Mouse (Mus musculus) heart, postnatal 10 days (tissue): ENCODE measurements at regions not wholly inside any gene's neighbourhood (a gene's known extent, or its start where the extent isn't known, plus 50 kb on each side); places are given as distances from the start of the nearest gene placed in this dataset.
A peak's percentile ranks its signal among the peaks of the same experiment; 100 is the strongest.
"Not testable (repeated sequence)": the region's sequence is repeated elsewhere in the genome, so short reads cannot be mapped to it uniquely, and the experiment has no call there.

Experiments used
- DNase-seq, 2 experiments: peaks; one replicate each; pipeline ENCODE4 v3.0.0; 2021
- intact Hi-C: fragments of 180-260 bp; cut with DNase I; formaldehyde crosslinking; loops from one replicate; pipeline ENCODE4 v1.15.1; 2025

GRCm38 (mm10) chr11:45398188-45398587 lies 453.7 kb upstream of the Clint1 start:
- no peak for DNase-seq
- intact Hi-C loops, result loop anchor here (5.0 kb wide), 1 partner anchor 786 kb away; no protein-coding TSS in a partner anchor

- DNase-seq, result no peak
- intact Hi-C loops, result no loop called here
Observed at GRCm38 (mm10) chr11:45404377-45405029, 447.3 kb upstream of the Clint1 start.

DNA sequence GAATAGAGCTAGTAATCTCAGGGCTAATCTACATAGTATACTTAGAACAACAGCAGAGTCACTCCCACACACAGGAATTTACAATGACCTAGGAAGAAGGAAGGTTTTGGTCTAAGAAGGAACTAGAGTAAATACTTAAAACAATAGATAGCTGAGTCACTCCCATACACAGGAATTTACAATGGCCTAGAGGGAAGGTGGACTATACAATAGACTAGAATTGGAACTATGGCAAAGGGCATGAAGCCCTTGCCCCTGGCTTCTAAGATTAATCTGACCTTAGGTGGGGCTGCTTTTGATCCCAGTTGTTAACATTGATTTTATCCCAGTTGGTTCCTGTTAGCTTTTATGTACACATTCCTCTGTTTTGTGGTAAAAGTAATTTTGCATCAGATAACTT lies 427.8 kb upstream of the Clint1 start:
- DNase-seq, intact Hi-C loops: not testable (repeated sequence)

- no peak for DNase-seq
- intact Hi-C loops, result no loop called here
Observed at GRCm38 (mm10) chr11:45440937-45441720, 410.7 kb upstream of the Clint1 start.

DNA sequence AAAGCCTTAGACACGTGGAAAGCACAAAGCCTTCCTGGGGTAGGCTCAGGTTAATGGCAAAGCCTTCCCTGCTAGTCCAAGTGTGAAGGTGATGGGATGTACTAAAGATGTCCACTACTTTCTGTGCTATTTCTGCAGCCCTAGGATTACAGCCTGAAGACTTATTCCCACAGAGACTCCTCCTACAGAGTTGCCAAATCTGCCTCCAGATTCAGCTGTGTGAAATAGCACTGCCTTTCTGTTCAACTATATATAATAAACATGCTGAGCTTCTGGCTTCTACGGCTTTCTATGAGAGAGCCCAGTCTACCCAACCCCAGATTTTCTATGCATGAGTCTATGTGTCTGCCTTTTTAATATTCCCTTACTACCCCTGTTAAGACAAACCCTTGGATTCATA lies 405.3 kb upstream of the Clint1 start:
- DNase-seq, result no peak
- intact Hi-C loops, result no loop called here

- DNase-seq, result no peak
- intact Hi-C loops, result no loop called here
Observed at GRCm38 (mm10) chr11:45454234-45454633, 397.6 kb upstream of the Clint1 start.

DNA sequence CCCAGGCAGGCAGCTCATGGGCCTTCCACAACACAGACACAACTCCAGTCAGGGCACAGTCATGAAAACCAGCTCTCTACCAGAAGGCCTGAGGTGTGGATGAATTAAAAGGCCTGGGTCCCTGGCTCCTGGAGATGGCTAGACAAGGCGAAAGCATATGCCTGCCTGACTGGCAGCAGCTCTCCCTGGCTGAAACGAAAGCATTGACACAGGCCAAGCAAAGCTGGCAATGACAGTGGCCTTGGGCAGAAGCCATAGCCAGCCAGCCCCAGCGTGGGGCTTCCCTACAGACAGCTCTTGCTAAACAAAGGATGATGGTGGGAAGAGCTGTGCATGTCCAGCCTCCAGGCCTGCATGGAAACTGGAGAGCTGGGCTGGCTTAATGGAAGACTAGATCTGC lies 396.9 kb upstream of the Clint1 start:
- intact Hi-C loops, result no loop called here

DNA sequence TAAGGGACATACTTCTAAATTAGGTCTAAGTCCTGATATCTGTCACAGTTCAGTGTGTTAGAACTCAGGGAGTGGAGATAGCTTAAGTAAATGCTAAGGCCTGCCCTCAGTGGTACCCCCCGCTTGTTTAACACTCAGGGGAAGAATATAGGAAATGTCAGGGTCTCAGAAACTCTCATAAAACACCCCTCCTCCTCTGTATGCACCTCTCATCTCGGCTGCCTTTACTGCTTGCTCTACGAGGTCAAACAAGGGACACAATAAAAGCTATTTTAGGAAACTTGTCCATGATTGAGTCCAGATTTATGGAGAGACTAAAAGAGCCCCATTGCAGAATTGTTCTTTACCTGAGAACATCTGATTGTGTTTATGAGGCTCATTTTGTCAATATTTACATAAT lies 395.1 kb upstream of the Clint1 start:
- intact Hi-C loops, result no loop called here
- DNase-seq, result no peak

More for the DNA sequence above, 396.9 kb upstream of the Clint1 start:
- DNase-seq, result peak; percentile 19 to 23

GRCm38 (mm10) chr11:45457597-45457996 lies 394.3 kb upstream of the Clint1 start:
- no peak for DNase-seq
- intact Hi-C loops, result no loop called here

DNA sequence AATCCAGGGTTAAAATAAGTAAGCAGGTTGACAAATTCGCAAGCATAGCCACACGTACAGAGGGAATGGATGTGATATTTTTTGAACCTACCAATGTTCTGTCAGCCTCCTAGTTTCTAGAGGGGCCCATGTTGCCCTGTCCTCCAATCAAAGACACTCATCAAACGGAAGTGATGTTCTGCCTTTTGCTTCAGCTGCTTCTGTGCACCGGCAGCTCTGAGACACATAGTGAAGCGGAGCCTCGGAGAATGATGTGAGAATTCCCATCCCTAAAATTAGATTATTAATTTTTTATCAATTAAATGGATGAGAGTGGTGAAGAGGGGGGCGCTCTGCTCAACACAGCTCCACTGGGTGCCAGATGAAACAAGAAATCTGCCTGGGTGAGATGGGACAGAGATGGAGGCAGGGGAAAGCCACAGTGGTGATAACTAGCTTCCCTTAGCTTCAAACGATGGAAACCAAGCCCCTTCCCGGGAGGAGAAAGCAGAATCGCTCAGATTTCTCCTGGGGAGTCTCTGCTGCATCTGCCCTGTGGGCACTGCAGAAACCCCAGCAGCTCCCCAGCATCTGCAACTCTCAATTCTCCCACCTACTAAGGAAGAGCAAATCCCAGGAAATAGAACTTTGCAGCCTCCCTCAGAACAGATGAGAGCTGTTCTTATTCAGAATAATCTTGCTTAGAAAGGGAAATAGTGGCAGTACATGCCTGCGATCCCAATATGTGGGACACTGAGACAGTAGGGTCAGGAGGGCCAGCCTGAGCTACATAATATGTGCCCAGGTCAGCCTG lies 391.7 kb upstream of the Clint1 start:
- DNase-seq, result no peak
- intact Hi-C loops, result no loop called here

DNA sequence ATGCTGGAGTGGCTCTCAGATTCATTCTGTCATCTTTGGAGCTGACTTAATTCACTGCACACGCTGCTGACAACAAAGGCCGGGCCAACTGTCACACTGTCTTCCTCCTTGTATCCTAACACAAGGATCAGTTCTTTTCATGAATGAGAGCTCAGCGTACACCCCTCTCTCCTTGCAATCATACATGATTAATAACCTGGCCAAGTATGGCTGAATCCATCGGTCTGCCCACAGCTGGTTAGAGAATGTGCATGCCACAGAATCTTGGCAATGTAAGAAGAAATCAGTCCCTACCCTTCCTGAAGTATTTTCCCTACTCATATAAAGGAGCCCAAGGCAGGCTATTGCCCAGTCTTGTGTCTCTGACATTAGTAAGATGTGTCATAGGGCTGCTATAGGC lies 387.4 kb upstream of the Clint1 start:
- no peak for DNase-seq
- intact Hi-C loops, result no loop called here

- intact Hi-C loops, result no loop called here
- DNase-seq, result no peak
Observed at GRCm38 (mm10) chr11:45466350-45466749, 385.5 kb upstream of the Clint1 start.

DNA sequence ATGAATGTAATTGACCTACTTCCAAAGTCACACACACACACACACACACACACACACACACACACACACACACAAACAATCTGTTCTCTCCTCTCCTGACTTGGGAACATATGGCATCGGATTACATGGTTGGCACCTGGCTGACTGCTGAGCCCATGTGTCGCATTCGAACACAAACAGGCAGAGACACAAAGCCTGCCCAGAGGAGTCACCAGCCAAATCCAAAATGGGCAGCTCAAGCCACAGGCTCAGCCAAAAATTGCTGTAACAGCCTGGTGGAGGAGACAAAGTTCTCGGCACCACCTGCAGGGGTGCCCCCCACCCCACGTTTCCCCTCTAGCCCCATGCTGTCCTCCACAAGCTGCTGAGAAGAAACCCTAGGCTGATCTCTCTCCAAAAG lies 379.7 kb upstream of the Clint1 start:
- DNase-seq, result no peak
- intact Hi-C loops, result no loop called here

GRCm38 (mm10) chr11:45476917-45477316 lies 374.9 kb upstream of the Clint1 start:
- intact Hi-C loops, result no loop called here
- no peak for DNase-seq

DNA sequence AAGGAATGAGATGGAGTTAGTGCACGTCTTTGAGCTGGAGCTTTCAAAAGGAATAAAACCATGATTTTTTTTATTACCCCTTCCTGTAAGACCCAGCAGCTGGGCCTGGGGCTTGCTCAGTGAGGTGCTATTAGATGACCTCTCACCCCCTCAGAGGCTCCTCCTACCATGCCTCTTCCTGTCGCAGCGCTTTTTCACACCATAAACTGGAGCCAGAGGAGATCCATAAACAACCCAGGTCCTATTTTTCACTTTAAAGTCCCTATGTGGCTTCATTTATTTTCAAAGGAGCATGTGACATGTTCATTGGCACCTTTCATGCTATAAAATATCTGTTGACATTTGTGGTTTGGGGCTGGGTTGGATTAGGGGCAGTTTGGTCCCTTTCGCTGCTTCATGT lies 365.9 kb upstream of the Clint1 start:
- DNase-seq, result no peak
- intact Hi-C loops, result no loop called here

- no peak for DNase-seq
- intact Hi-C loops, result no loop called here
Observed at GRCm38 (mm10) chr11:45491021-45491967, 360.6 kb upstream of the Clint1 start.

GRCm38 (mm10) chr11:45495246-45495645 lies 356.6 kb upstream of the Clint1 start:
- intact Hi-C loops, result no loop called here
- DNase-seq, result no peak

DNA sequence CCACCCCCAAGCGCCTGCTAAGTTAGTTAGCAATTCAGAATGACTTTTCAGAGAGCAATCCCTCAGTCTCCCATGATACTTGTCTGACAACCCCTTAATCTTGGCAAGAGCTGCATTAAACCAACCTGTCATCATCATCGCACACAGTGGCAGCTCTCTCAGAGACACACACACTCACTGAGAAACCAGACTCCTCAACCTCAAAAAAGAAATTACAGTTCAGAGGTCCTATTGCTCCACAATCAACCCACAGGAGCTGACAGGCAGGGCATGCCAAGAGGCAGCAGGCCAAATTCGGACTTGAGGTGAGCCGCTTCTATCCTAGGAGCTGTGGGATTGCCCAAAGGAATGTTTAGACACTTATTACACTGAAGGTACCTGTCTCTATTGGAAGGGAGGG lies 343.3 kb upstream of the Clint1 start:
- peak; percentile 32 to 52 for DNase-seq
- intact Hi-C loops, result no loop called here

DNA sequence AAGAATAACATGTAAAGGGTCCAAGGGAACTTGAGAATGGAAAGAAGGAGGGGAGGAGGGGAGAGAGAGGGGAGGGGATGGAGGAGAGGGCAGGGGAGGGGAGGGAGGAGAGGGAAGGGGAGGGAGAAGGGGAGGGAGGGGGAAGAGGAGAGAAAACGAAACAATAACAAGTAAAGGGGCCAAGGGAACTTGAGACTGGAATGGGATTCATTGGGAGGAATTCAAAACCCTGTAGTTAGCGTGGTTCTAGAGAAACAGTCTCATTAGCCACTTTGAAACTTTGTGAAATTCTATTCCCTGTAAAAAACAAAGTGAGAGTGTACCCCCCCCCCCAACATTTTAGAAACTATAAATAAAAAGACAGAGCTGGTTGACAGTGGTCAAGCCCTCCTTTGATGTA lies 342.6 kb upstream of the Clint1 start:
- no peak for DNase-seq
- intact Hi-C loops, result no loop called here
